In the genomic region with DNA sequence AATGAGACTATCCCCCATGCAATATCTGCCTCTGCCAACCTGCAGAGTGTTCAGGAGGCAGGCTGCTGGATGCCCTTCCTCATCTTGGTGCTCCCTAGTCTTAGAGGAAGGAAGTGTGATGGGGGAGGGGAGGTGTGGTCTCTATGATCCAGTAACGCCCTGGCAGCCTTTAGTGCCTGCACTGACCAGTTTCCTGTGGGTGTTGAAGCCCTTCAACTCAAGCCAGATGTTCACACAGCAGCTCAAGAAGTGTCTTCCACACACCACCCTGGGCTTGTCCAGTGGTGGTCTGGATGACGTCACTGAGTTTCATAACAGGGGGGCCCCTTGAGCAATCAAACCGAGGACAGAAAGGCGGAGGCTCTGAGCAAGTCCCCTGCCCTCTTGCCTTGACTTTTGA, we compare ENCODE assay signal across 13 mouse cellular contexts. TPM values are rescaled to one million over a fixed set of nuclear protein-coding genes. Genes with fewer than 3 reads are reported as not detected.
A peak's percentile ranks its signal among the peaks of the same experiment; 100 is the strongest.
DNase-seq lines count a peak whose midpoint lies in the region; ATAC-seq and TF ChIP-seq lines count a peak whose summit lies in the region.
"Had no signal": no experiment of that assay in that cellular context is flagged by ENCODE, and none has a peak within 500 bp of the region (broad histone marks: within the 10 kb centered on the region; RNA-seq: fewer than 3 reads in every experiment).

No protein-coding gene starts in this region.

- no peak for TF ChIP-seq POLR2A in lung, adult 2 months (IDR thresholded peaks at IDR 0.05; ENCODE audit: borderline replicate concordance, extremely low read depth, low read depth, low read length)

- DNase-seq in lung, adult 18-20 months, result peak; percentile 53 to 63
- no peak for DNase-seq in lung, adult 2 months
- peak; percentile 84 for DNase-seq in lung, postnatal 36 days
- peak; percentile 64 for DNase-seq in thymus, postnatal 4 days
- no peak for DNase-seq in right cerebral cortex, postnatal 25 days
- no peak for DNase-seq in layer of hippocampus, postnatal 25 days (ENCODE audit: extremely low spot score in 1 of 2, low spot score in 1 of 2)
- DNase-seq: adrenal gland, adult 8-10 months; cerebellum, postnatal 25 days; gastrocnemius, postnatal 14 days had no signal

- peak; percentile 38 to 45; a peak in 3 of 4 replicates for ATAC-seq in hematopoietic stem cell, adult 5-6 weeks (replicated peaks in 1 of 2; ENCODE audit: insufficient read depth in 1 of 2, low FRiP score in 2 of 2, low TSS enrichment in 1 of 2, low read depth in 1 of 2, poor library complexity in 2 of 2, severe bottlenecking in 2 of 2)
- ATAC-seq: hindbrain, embryonic 16.5 days had no signal

- H3K4me1 ChIP-seq in lung, adult 2 months (ENCODE audit: control insufficient read depth, insufficient read depth, low read length), result no peaks in the 10 kb centered on the region

- H3K4me3 ChIP-seq in lung, adult 2 months (replicated peaks; ENCODE audit: extremely low read depth, low read depth, low read length), result no peak overlapping the region
- H3K4me3 ChIP-seq: erythroblast, embryonic 14.5 days; myocyte had no signal

- TF ChIP-seq CTCF in lung, adult 2 months (IDR thresholded peaks at IDR 0.05; ENCODE audit: insufficient read depth, low read length), result no peak

- WGBS in lung, adult 2 months, result 49% methylated on average over 4 of the region's 4 CpGs

RNA-seq across cellular contexts. Expression of a gene that starts 8.0 kb away (rescaled TPM):
- 65.9 and 104 TPM in 2 replicates for polyA plus RNA-seq in lung, adult 2 months (2012; rRNA removed)
- 324 and 337 TPM in 2 replicates for total RNA-seq in hematopoietic stem cell, adult 5-6 weeks (2017)
- total RNA-seq in layer of hippocampus, postnatal 25 days (2021), result 10 to 100 TPM in 1 of 2 experiments, 1 to 10 TPM in 1; 9.0 to 10.7 TPM
- polyA plus RNA-seq: erythroblast, embryonic 14.5 days had no signal

Comparison
In these comparisons a context has a peak if more than half of its experiments do, and no peak if none do; other contexts are left out.
1. DNase-seq: peak in lung, adult 18-20 months (2 of 2), lung, postnatal 36 days (single experiment) and thymus, postnatal 4 days (single experiment); none in lung, adult 2 months (single experiment), right cerebral cortex, postnatal 25 days (single experiment) and layer of hippocampus, postnatal 25 days (0 of 2).
2. RNA of a gene that starts 8.0 kb away (total RNA-seq): 324 to 337 TPM in hematopoietic stem cell, adult 5-6 weeks; 9.0 to 10.7 TPM in layer of hippocampus, postnatal 25 days; every median in the first group is over 10 times any median in the second.